Mouse (Mus musculus) embryonic facial prominence, embryonic 13.5 days (tissue): ENCODE data around the gene Col1a1. TPM values are rescaled to one million over a fixed set of nuclear protein-coding genes. Genes with fewer than 3 reads are reported as not detected.

Source experiments
- ATAC-seq: fragments of 200-750 bp; cut with Nextera tagmentation; 2 replicates; pipeline ENCODE4 v1.8.0; 2017; ENCODE audit warnings: low read depth; ENCODE audit not compliant: insufficient number of reproducible peaks, insufficient read depth, low FRiP score, low TSS enrichment
- H3K27ac ChIP-seq: fragments of 300-500 bp; sonication (generic); 2 replicates; pipeline ENCODE4 v1.5.1; 2015; ENCODE audit warnings: moderate library complexity, mild to moderate bottlenecking, inconsistent platforms
- H3K27me3 ChIP-seq: fragments of 300-500 bp; sonication (generic); 2 replicates; pipeline ENCODE4 v1.6.1; 2015; ENCODE audit warnings: mild to moderate bottlenecking, inconsistent platforms
- H3K36me3 ChIP-seq: fragments of 300-500 bp; sonication (generic); 2 replicates; pipeline ENCODE4 v1.6.1; 2015; ENCODE audit warnings: mild to moderate bottlenecking, inconsistent platforms
- H3K4me1 ChIP-seq: fragments of 300-500 bp; sonication (generic); 2 replicates; pipeline ENCODE4 v1.6.1; 2015; ENCODE audit warnings: inconsistent platforms
- H3K4me2 ChIP-seq: fragments of 300-500 bp; sonication (generic); 2 replicates; pipeline ENCODE4 v1.6.1; 2015; ENCODE audit warnings: moderate library complexity, mild to moderate bottlenecking, inconsistent platforms
- H3K4me3 ChIP-seq: fragments of 300-500 bp; sonication (generic); 2 replicates; pipeline ENCODE4 v1.5.1; 2015; ENCODE audit warnings: mild to moderate bottlenecking, inconsistent platforms
- H3K9ac ChIP-seq: fragments of 300-500 bp; sonication (generic); 2 replicates; pipeline ENCODE4 v1.6.1; 2015; ENCODE audit warnings: mild to moderate bottlenecking, inconsistent platforms
- H3K9me3 ChIP-seq: fragments of 300-500 bp; sonication (generic); 2 replicates; pipeline ENCODE4 v1.6.1; 2016; ENCODE audit warnings: inconsistent platforms
- WGBS: fragments of 180-500 bp; shearing (Covaris S2); methylation state at CpG from one replicate; pipeline ENCODE4 v1.1.7; 2015; ENCODE audit warnings: mixed read lengths; 5-methylcytosine and 5-hydroxymethylcytosine counted together
- polyA plus RNA-seq: library from polyadenylated mRNA; unstranded; fragments of >200 nt; fragmentation: Nextera tagmentation; extraction: Ambion mirVana; gene quantifications from 2 replicates; pipeline ENCODE4 v1.2.1, GENCODE M21; 2015

The Col1a1 gene
- polyA plus RNA-seq, 1 experiment from 2014 or later = 1,259 TPM

- Histone ChIP-seq H3K27me3 (no peaks in the 10 kb centered on the region), H3K9ac (peak within 1 kb of the TSS; percentile 93), H3K4me1 (peaks cover 77% of the 10 kb centered on the region), H3K36me3 (no peaks in the 10 kb centered on the region), H3K4me3 (peak within 1 kb of the TSS; percentile 91), H3K9me3 (no peaks in the 10 kb centered on the region), H3K27ac (peak within 1 kb of the TSS; percentile 96), H3K4me2 (peak within 1 kb of the TSS; percentile 99)
- under 1% methylated on average over 55 of the region's 69 CpGs for WGBS
- peak; percentile 76 for ATAC-seq
These were observed 54.9 kb downstream of the Col1a1 start, which contains the start of gene Ppp1r9b for GRCm38 (mm10) chr11:94990749-94991577. Gene Ppp1r9b, plus strand, starts transcription at chr11:94991035.

GRCm38 (mm10) chr11:94991641-94992479 lies 55.8 kb downstream of the Col1a1 start:
- H3K9me3 ChIP-seq = no peaks in the 10 kb centered on the region
- H3K4me2 ChIP-seq = peak overlapping the region; percentile 99
- peak overlapping the region; percentile 96 for H3K27ac ChIP-seq
- H3K27me3 ChIP-seq = no peaks in the 10 kb centered on the region
- peaks cover 80% of the 10 kb centered on the region for H3K4me1 ChIP-seq
- peak overlapping the region; percentile 93 for H3K9ac ChIP-seq
- peak overlapping the region; percentile 91 for H3K4me3 ChIP-seq
- H3K36me3 ChIP-seq = peaks cover 9% of the 10 kb centered on the region
- under 1% methylated on average over 99 of the region's 99 CpGs for WGBS
- ATAC-seq = no peak

- Histone ChIP-seq H3K27ac (peak overlapping the region; percentile 96), H3K9ac (peak overlapping the region; percentile 93)
These were observed 56.4 kb downstream of the Col1a1 start for GRCm38 (mm10) chr11:94992480-94992753.

GRCm38 (mm10) chr11:94992754-94993606 lies 57.0 kb downstream of the Col1a1 start:
- no peak for ATAC-seq

More at GRCm38 (mm10) chr11:94992480-94992753, 56.4 kb downstream of the Col1a1 start:
- Histone ChIP-seq H3K4me3 (peak overlapping the region; percentile 91), H3K9me3 (no peaks in the 10 kb centered on the region), H3K27me3 (no peaks in the 10 kb centered on the region), H3K4me1 (peaks cover 74% of the 10 kb centered on the region), H3K36me3 (peaks cover 14% of the 10 kb centered on the region), H3K4me2 (peak overlapping the region; percentile 99)
- ATAC-seq = no peak
- WGBS = under 1% methylated on average over 20 of the region's 20 CpGs

GRCm38 (mm10) chr11:94994208-94994814 lies 58.3 kb downstream of the Col1a1 start:
- no peaks in the 10 kb centered on the region for H3K27me3 ChIP-seq
- peaks cover 33% of the 10 kb centered on the region for H3K36me3 ChIP-seq
- H3K4me2 ChIP-seq = peak overlapping the region; percentile 99
- H3K4me3 ChIP-seq = peak overlapping the region; percentile 91
- no peaks in the 10 kb centered on the region for H3K9me3 ChIP-seq
- ATAC-seq = no peak
- H3K4me1 ChIP-seq = peaks cover 59% of the 10 kb centered on the region
- peak overlapping the region; percentile 62; the same call in 1 of the 2 replicates for H3K27ac ChIP-seq
- H3K9ac ChIP-seq = peak overlapping the region; percentile 93
- WGBS = 48% methylated on average over 10 of the region's 10 CpGs

More at GRCm38 (mm10) chr11:94992754-94993606, 57.0 kb downstream of the Col1a1 start:
- Histone ChIP-seq H3K27me3 (no peaks in the 10 kb centered on the region), H3K4me1 (peaks cover 72% of the 10 kb centered on the region), H3K36me3 (peaks cover 20% of the 10 kb centered on the region), H3K4me2 (peak overlapping the region; percentile 99), H3K4me3 (peak overlapping the region; percentile 91), H3K9me3 (no peaks in the 10 kb centered on the region), H3K27ac (peak overlapping the region; percentile 96), H3K9ac (peak overlapping the region; percentile 93)
- WGBS = 2% methylated on average over 22 of the region's 22 CpGs

GRCm38 (mm10) chr11:94994947-94995772 lies 59.1 kb downstream of the Col1a1 start:
- 83% methylated on average over 11 of the region's 11 CpGs for WGBS
- no peaks in the 10 kb centered on the region for H3K9me3 ChIP-seq
- peak overlapping the region; percentile 99 for H3K4me2 ChIP-seq
- peak overlapping the region; percentile 93 for H3K9ac ChIP-seq
- ATAC-seq = no peak
- no peak overlapping the region for H3K27ac ChIP-seq
- peaks cover 42% of the 10 kb centered on the region for H3K36me3 ChIP-seq
- peaks cover 56% of the 10 kb centered on the region for H3K4me1 ChIP-seq
- H3K27me3 ChIP-seq = no peaks in the 10 kb centered on the region
- peak overlapping the region; percentile 91 for H3K4me3 ChIP-seq

GRCm38 (mm10) chr11:94996101-94996500 lies 60.1 kb downstream of the Col1a1 start:
- Histone ChIP-seq H3K27me3 (no peaks in the 10 kb centered on the region), H3K36me3 (peaks cover 51% of the 10 kb centered on the region), H3K9me3 (no peaks in the 10 kb centered on the region), H3K4me2 (peak overlapping the region; percentile 99; the same call in 1 of the 2 replicates), H3K27ac (0 out of 2 replicates have a peak overlapping the region, but pooled peaks have one; percentile 40), H3K4me3 (no peak overlapping the region), H3K9ac (peak overlapping the region; percentile 93; the same call in 1 of the 2 replicates), H3K4me1 (peaks cover 60% of the 10 kb centered on the region)
- 77% methylated on average over 8 of the region's 8 CpGs for WGBS
- ATAC-seq = no peak

- WGBS = 93% methylated on average over 6 of the region's 6 CpGs
- H3K9me3 ChIP-seq = no peaks in the 10 kb centered on the region
These were observed 61.0 kb downstream of the Col1a1 start for GRCm38 (mm10) chr11:94996984-94997383.

GRCm38 (mm10) chr11:94997596-94997995 lies 61.6 kb downstream of the Col1a1 start:
- ATAC-seq = no peak
- 64% methylated on average over 5 of the region's 5 CpGs for WGBS
- Histone ChIP-seq H3K4me1 (peaks cover 55% of the 10 kb centered on the region), H3K27ac (no peak overlapping the region), H3K4me3 (no peak overlapping the region), H3K9me3 (no peaks in the 10 kb centered on the region), H3K9ac (no peak overlapping the region), H3K4me2 (no peak overlapping the region), H3K27me3 (no peaks in the 10 kb centered on the region), H3K36me3 (peaks cover 65% of the 10 kb centered on the region)

More at GRCm38 (mm10) chr11:94996984-94997383, 61.0 kb downstream of the Col1a1 start:
- no peak for ATAC-seq
- Histone ChIP-seq H3K4me1 (peaks cover 61% of the 10 kb centered on the region), H3K4me2 (no peak overlapping the region), H3K4me3 (no peak overlapping the region), H3K27ac (no peak overlapping the region), H3K9ac (no peak overlapping the region), H3K27me3 (no peaks in the 10 kb centered on the region), H3K36me3 (peaks cover 59% of the 10 kb centered on the region)

- H3K4me2 ChIP-seq = no peak overlapping the region
- no peak overlapping the region for H3K9ac ChIP-seq
- H3K4me3 ChIP-seq = no peak overlapping the region
- H3K27ac ChIP-seq = no peak overlapping the region
- peaks cover 70% of the 10 kb centered on the region for H3K36me3 ChIP-seq
- H3K27me3 ChIP-seq = no peaks in the 10 kb centered on the region
- peaks cover 50% of the 10 kb centered on the region for H3K4me1 ChIP-seq
- no peak for ATAC-seq
- no peaks in the 10 kb centered on the region for H3K9me3 ChIP-seq
- 84% methylated on average over 16 of the region's 16 CpGs for WGBS
These were observed 62.1 kb downstream of the Col1a1 start for GRCm38 (mm10) chr11:94998041-94998531.
